Comparison of ENCODE assay signal across 13 mouse cellular contexts in the genomic region with DNA sequence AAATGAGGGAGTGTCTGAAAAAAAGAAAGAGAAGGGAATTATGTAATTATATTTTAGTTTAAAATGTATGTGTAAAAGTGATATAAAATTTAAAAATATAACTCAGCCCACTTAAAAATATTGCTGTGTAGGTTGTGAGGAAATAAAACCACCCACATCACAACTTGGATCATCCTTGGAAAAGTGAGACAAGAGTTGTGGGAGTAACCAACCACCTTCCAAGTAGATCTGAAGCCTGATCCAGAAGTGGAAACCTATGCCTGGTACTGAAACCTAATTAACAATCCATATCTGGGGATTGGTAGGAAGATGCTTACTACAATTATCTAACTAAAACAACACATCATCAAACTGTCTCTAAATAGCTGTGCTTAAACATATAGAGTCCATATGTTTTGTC.
"Had no signal": no experiment of that assay in that cellular context is flagged by ENCODE, and none has a peak within 500 bp of the region (broad histone marks: within the 10 kb centered on the region; RNA-seq: fewer than 3 reads in every experiment).

No protein-coding gene starts in this region.

- DNase-seq: gastrocnemius, adult 2 months; gastrocnemius, postnatal 10 days; gastrocnemius, postnatal 25 days; heart, adult 18-20 months; heart, postnatal 10 days; heart, postnatal 4 days; kidney, adult 18-20 months; kidney, adult 8-10 months; kidney, postnatal 10 days; kidney, postnatal 25 days; layer of hippocampus, adult 9-11 months; layer of hippocampus, postnatal 36 days; left cerebral cortex, postnatal 4 days had no signal
